8 mouse cellular contexts compared by ENCODE assay signal in genomic region chr3:116968540-116968997, GRCm38 (mm10). TPM values are rescaled to one million over a fixed set of nuclear protein-coding genes. Genes with fewer than 3 reads are reported as not detected.
DNase-seq lines count a peak whose midpoint lies in the region; ATAC-seq lines count a peak whose summit lies in the region.

Gene Palmd, minus strand, starts transcription at chr3:116968987.

- H3K9ac ChIP-seq in intestine, embryonic 16.5 days (ENCODE audit: low read depth, low read length): peak within 1 kb of the TSS; percentile 52
- peak within 1 kb of the TSS; percentile 38; the same call in 1 of the 2 replicates for H3K9ac ChIP-seq in stomach, embryonic 14.5 days (replicated peaks; ENCODE audit: low read depth, low read length)

- no peaks in the 10 kb centered on the region for H3K36me3 ChIP-seq in embryonic facial prominence, embryonic 10.5 days (replicated peaks)
- H3K36me3 ChIP-seq in intestine, embryonic 16.5 days (ENCODE audit: control insufficient read depth, insufficient read depth, low read length): no peaks in the 10 kb centered on the region
- H3K36me3 ChIP-seq in midbrain, embryonic 10.5 days: no peaks in the 10 kb centered on the region
- no peaks in the 10 kb centered on the region for H3K36me3 ChIP-seq in stomach, embryonic 14.5 days (ENCODE audit: control insufficient read depth, insufficient read depth, low read length)

- no peaks in the 10 kb centered on the region for H3K9me3 ChIP-seq in embryonic facial prominence, embryonic 10.5 days
- H3K9me3 ChIP-seq in intestine, embryonic 16.5 days (ENCODE audit: control insufficient read depth, low read length): no peaks in the 10 kb centered on the region
- H3K9me3 ChIP-seq in midbrain, embryonic 10.5 days (replicated peaks): no peaks in the 10 kb centered on the region
- no peaks in the 10 kb centered on the region for H3K9me3 ChIP-seq in stomach, embryonic 14.5 days (ENCODE audit: control insufficient read depth, low read depth, low read length)

- peak; percentile 76 for DNase-seq in adrenal gland, postnatal 14 days
- DNase-seq in embryonic facial prominence, embryonic 10.5 days (ENCODE audit: low spot score): peak; percentile 69
- DNase-seq in left cerebral cortex, postnatal 4 days: peak; percentile 67
- DNase-seq in midbrain, embryonic 10.5 days (ENCODE audit: low spot score): peak; percentile 54
- DNase-seq in thymus, postnatal 0 days (ENCODE audit: low spot score): no peak

- WGBS in embryonic facial prominence, embryonic 10.5 days: 12% methylated on average over 17 of the region's 17 CpGs
- WGBS in intestine, embryonic 16.5 days: 2% methylated on average over 17 of the region's 17 CpGs
- whole genome bisulfite sequencing in midbrain, embryonic 10.5 days: 26% methylated on average over 17 of the region's 17 CpGs
- WGBS in stomach, embryonic 14.5 days: 3% methylated on average over 17 of the region's 17 CpGs

- ATAC-seq in granulocyte monocyte progenitor cell, adult 5-6 weeks (replicated peaks; ENCODE audit: poor library complexity, severe bottlenecking): 0 out of 2 replicates have a peak, but pooled peaks have one; percentile 12
- peak; percentile 85 for ATAC-seq in intestine, embryonic 16.5 days
- ATAC-seq in stomach, embryonic 14.5 days (ENCODE audit: insufficient number of reproducible peaks, insufficient read depth, low FRiP score, low read depth): no peak

- H3K4me1 ChIP-seq in embryonic facial prominence, embryonic 10.5 days: peaks cover 17% of the 10 kb centered on the region
- peaks cover 5% of the 10 kb centered on the region; the same call in 1 of the 2 replicates for H3K4me1 ChIP-seq in intestine, embryonic 16.5 days (ENCODE audit: control insufficient read depth, insufficient read depth, low read length)
- H3K4me1 ChIP-seq in midbrain, embryonic 10.5 days: peaks cover 18% of the 10 kb centered on the region
- H3K4me1 ChIP-seq in stomach, embryonic 14.5 days (ENCODE audit: control insufficient read depth, insufficient read depth, low read length): 0 out of 2 replicates have a peak, but pooled peaks cover 6% of the 10 kb centered on the region

- H3K4me3 ChIP-seq in embryonic facial prominence, embryonic 10.5 days: peak within 1 kb of the TSS; percentile 55
- peak within 1 kb of the TSS; percentile 40 for H3K4me3 ChIP-seq in intestine, embryonic 16.5 days (ENCODE audit: low read length)
- H3K4me3 ChIP-seq in midbrain, embryonic 10.5 days: peak within 1 kb of the TSS; percentile 43
- H3K4me3 ChIP-seq in stomach, embryonic 14.5 days (ENCODE audit: low read depth, low read length): peak within 1 kb of the TSS; percentile 34

- H3K27ac ChIP-seq in embryonic facial prominence, embryonic 10.5 days (replicated peaks): peak within 1 kb of the TSS; percentile 71
- no peak within 1 kb of the TSS for H3K27ac ChIP-seq in intestine, embryonic 16.5 days (ENCODE audit: low read length)
- H3K27ac ChIP-seq in midbrain, embryonic 10.5 days (replicated peaks): peak within 1 kb of the TSS; percentile 56
- H3K27ac ChIP-seq in stomach, embryonic 14.5 days (ENCODE audit: low read length): peak within 1 kb of the TSS; percentile 27; the same call in 1 of the 2 replicates

- intact Hi-C loops in left cerebral cortex, postnatal 4 days (cut with DNase I): loop anchor here (10.0 kb wide), 1 partner anchor 64 kb away; no protein-coding TSS in a partner anchor

- H3K4me2 ChIP-seq in intestine, embryonic 16.5 days (ENCODE audit: low read depth, low read length): peak within 1 kb of the TSS; percentile 51
- peak within 1 kb of the TSS; percentile 73 for H3K4me2 ChIP-seq in stomach, embryonic 14.5 days (replicated peaks; ENCODE audit: low read depth, low read length)

- no peaks in the 10 kb centered on the region for H3K27me3 ChIP-seq in embryonic facial prominence, embryonic 10.5 days (replicated peaks; ENCODE audit: low read depth, poor library complexity, severe bottlenecking)
- H3K27me3 ChIP-seq in intestine, embryonic 16.5 days (replicated peaks; ENCODE audit: control insufficient read depth, insufficient read depth, low read length): no peaks in the 10 kb centered on the region
- H3K27me3 ChIP-seq in midbrain, embryonic 10.5 days (ENCODE audit: low read depth, poor library complexity, severe bottlenecking): no peaks in the 10 kb centered on the region
- no peaks in the 10 kb centered on the region for H3K27me3 ChIP-seq in stomach, embryonic 14.5 days (ENCODE audit: control insufficient read depth, insufficient read depth, low read length)

RNA-seq across cellular contexts. Expression of gene Palmd, which starts in this region (rescaled TPM):
- 61.6 and 77.5 TPM in 2 replicates for total RNA-seq in adrenal gland, postnatal 14 days (2021)
- polyA plus RNA-seq in embryonic facial prominence, embryonic 10.5 days (2016; fragmentation: Nextera tagmentation; extraction: Ambion mirVana): 0.88 and 1.5 TPM in 2 replicates
- not detected in 2 replicates for total RNA-seq in granulocyte monocyte progenitor cell, adult 5-6 weeks (2014; fragmentation: Nextera tagmentation)
- not detected in 2 replicates for total RNA-seq in granulocyte monocyte progenitor cell, adult 5-6 weeks (2017)
- polyA plus RNA-seq in intestine, embryonic 16.5 days (2015; fragmentation: Nextera tagmentation; extraction: Ambion mirVana): 2.8 and 2.9 TPM in 2 replicates
- 10 to 100 TPM; 11.7 to 13.0 TPM for total RNA-seq in left cerebral cortex, postnatal 4 days (2021)
- 1.2 and 3.0 TPM in 2 replicates for polyA plus RNA-seq in midbrain, embryonic 10.5 days (2016; fragmentation: Nextera tagmentation; extraction: Ambion mirVana)
- polyA plus RNA-seq in stomach, embryonic 14.5 days (2014; fragmentation: Nextera tagmentation; extraction: Ambion mirVana): 5.7 and 6.1 TPM in 2 replicates
- polyA plus RNA-seq in thymus, postnatal 0 days (2015; fragmentation: Nextera tagmentation; extraction: Ambion mirVana): 2.4 and 2.5 TPM in 2 replicates

Comparison
In these comparisons a context has a peak if more than half of its experiments do, and no peak if none do; other contexts are left out.
1. RNA of gene Palmd (total RNA-seq): 61.6 to 77.5 TPM in adrenal gland, postnatal 14 days and 11.7 to 13.0 TPM in left cerebral cortex, postnatal 4 days; not detected in granulocyte monocyte progenitor cell, adult 5-6 weeks; every median in the first group is over 10 times any median in the second.
2. Peak in ATAC-seq in granulocyte monocyte progenitor cell, adult 5-6 weeks; RNA of the gene not detected or under 1 TPM.
3. Peak in every context shown above with its lines, with median percentiles within 50 percentile points of each other: H3K4me3 ChIP-seq.